Mouse (Mus musculus) liver, adult 2 months (tissue): Measurements from ENCODE around the gene Insc.

Experiments
- CTCF ChIP-seq: fragments of 200-500 bp; IDR thresholded peaks from 2 replicates; pipeline ENCODE4 v1.5.1; 2011; ENCODE audit warnings: low read depth, low read length, control low read depth
- POLR2A ChIP-seq: fragments of 200-500 bp; IDR thresholded peaks from 2 replicates; pipeline ENCODE4 v1.6.1; 2011; ENCODE audit warnings: low read length, control low read depth; ENCODE audit not compliant: insufficient read depth; ENCODE audit errors: extremely low read depth

GRCm38 (mm10) chr7:114792026-114792425 lies 48.5 kb downstream of the Insc start:
- TF ChIP-seq CTCF (no peak), POLR2A (no peak)
